Mouse (Mus musculus) forebrain, embryonic 16.5 days (tissue): Measurements from ENCODE around the gene Ush2a. TPM values are rescaled to one million over a fixed set of nuclear protein-coding genes. Genes with fewer than 3 reads are reported as not detected.

Experiments used
- ATAC-seq: fragments of 200-750 bp; cut with Nextera tagmentation; 2 replicates; pipeline ENCODE4 v1.8.0; 2017; ENCODE audit warnings: mild to moderate bottlenecking, moderate library complexity
- H3K27ac ChIP-seq: fragments of 300-500 bp; sonication (generic); 2 replicates; pipeline ENCODE4 v1.5.1; 2014; ENCODE audit warnings: low read length, control low read depth
- H3K27me3 ChIP-seq: fragments of 300-500 bp; sonication (generic); replicated peaks from 2 replicates; pipeline ENCODE4 v1.6.1; 2014; ENCODE audit warnings: low read length; ENCODE audit not compliant: control insufficient read depth, insufficient read depth
- H3K36me3 ChIP-seq: fragments of 300-500 bp; sonication (generic); 2 replicates; pipeline ENCODE4 v1.6.1; 2014; ENCODE audit not compliant: control insufficient read depth, insufficient read depth
- H3K4me1 ChIP-seq: fragments of 300-500 bp; sonication (generic); replicated peaks from 2 replicates; pipeline ENCODE4 v1.6.1; 2014; ENCODE audit warnings: low read length; ENCODE audit not compliant: control insufficient read depth, insufficient read depth
- H3K4me2 ChIP-seq: fragments of 300-500 bp; sonication (generic); 2 replicates; pipeline ENCODE4 v1.6.1; 2014; ENCODE audit warnings: mild to moderate bottlenecking, low read length, control low read depth
- H3K4me3 ChIP-seq: fragments of 300-500 bp; sonication (generic); replicated peaks from 2 replicates; pipeline ENCODE4 v1.5.1; 2014; ENCODE audit warnings: mild to moderate bottlenecking, low read length, control low read depth
- H3K9ac ChIP-seq: fragments of 300-500 bp; sonication (generic); replicated peaks from 2 replicates; pipeline ENCODE4 v1.6.1; 2014; ENCODE audit warnings: low read depth, low read length, control low read depth
- H3K9me3 ChIP-seq: fragments of 300-500 bp; sonication (generic); 2 replicates; pipeline ENCODE4 v1.6.1; 2016; ENCODE audit warnings: low read length; ENCODE audit not compliant: control insufficient read depth
- WGBS: fragments of 180-500 bp; shearing (Covaris S2); extraction: QIAGEN DNeasy Blood & Tissue Kit; methylation state at CpG from one replicate; pipeline ENCODE4 v1.1.7; 2014; 5-methylcytosine and 5-hydroxymethylcytosine counted together
- polyA plus RNA-seq: library from polyadenylated mRNA; unstranded; fragments of >200 nt; fragmentation: Nextera tagmentation; extraction: Ambion mirVana; gene quantifications from 2 replicates; pipeline ENCODE4 v1.2.1, GENCODE M21; 2015

Gene Ush2a
- polyA plus RNA-seq, 1 experiment from 2014 or later = 0.32 TPM

GRCm38 (mm10) chr1:188777556-188778161 is 515.8 kb downstream of the Ush2a start:
- H3K9ac ChIP-seq = no peak overlapping the region
- no peak overlapping the region for H3K27ac ChIP-seq
- H3K36me3 ChIP-seq = no peaks in the 10 kb centered on the region
- no peaks in the 10 kb centered on the region for H3K27me3 ChIP-seq
- no peak overlapping the region for H3K4me2 ChIP-seq
- ATAC-seq = peak; percentile 40; the same call in 1 of the 2 replicates
- H3K9me3 ChIP-seq = peaks cover 3% of the 10 kb centered on the region; the same call in 1 of the 2 replicates
- H3K4me3 ChIP-seq = no peak overlapping the region
- WGBS = 66% methylated on average over 8 of the region's 8 CpGs
- H3K4me1 ChIP-seq = no peaks in the 10 kb centered on the region

GRCm38 (mm10) chr1:188785056-188785455 is 523.2 kb downstream of the Ush2a start:
- H3K27ac ChIP-seq = no peak overlapping the region
- H3K4me2 ChIP-seq = no peak overlapping the region
- no peak overlapping the region for H3K4me3 ChIP-seq
- H3K9me3 ChIP-seq = no peaks in the 10 kb centered on the region
- WGBS = 84% methylated on average over 10 of the region's 10 CpGs
- H3K36me3 ChIP-seq = no peaks in the 10 kb centered on the region
- H3K4me1 ChIP-seq = no peaks in the 10 kb centered on the region
- no peak for ATAC-seq
- no peak overlapping the region for H3K9ac ChIP-seq
- no peaks in the 10 kb centered on the region for H3K27me3 ChIP-seq

GRCm38 (mm10) chr1:188805069-188805468 is 543.2 kb downstream of the Ush2a start:
- no peaks in the 10 kb centered on the region for H3K36me3 ChIP-seq
- WGBS = 20% methylated on average over 2 of the region's 2 CpGs
- H3K27me3 ChIP-seq = no peaks in the 10 kb centered on the region
- H3K9me3 ChIP-seq = no peaks in the 10 kb centered on the region
- H3K4me1 ChIP-seq = no peaks in the 10 kb centered on the region
- H3K4me3 ChIP-seq = no peak overlapping the region
- H3K9ac ChIP-seq = no peak overlapping the region
- no peak overlapping the region for H3K4me2 ChIP-seq
- no peak for ATAC-seq
- H3K27ac ChIP-seq = no peak overlapping the region

- H3K4me2 ChIP-seq = no peak overlapping the region
- no peaks in the 10 kb centered on the region for H3K4me1 ChIP-seq
- H3K4me3 ChIP-seq = no peak overlapping the region
- no peaks in the 10 kb centered on the region for H3K27me3 ChIP-seq
- no peaks in the 10 kb centered on the region for H3K9me3 ChIP-seq
- H3K9ac ChIP-seq = no peak overlapping the region
- H3K36me3 ChIP-seq = no peaks in the 10 kb centered on the region
- 43% methylated on average over 4 of the region's 4 CpGs for WGBS
- ATAC-seq = no peak
- no peak overlapping the region for H3K27ac ChIP-seq
These were observed 544.0 kb downstream of the Ush2a start for GRCm38 (mm10) chr1:188805852-188806251.

- 82% methylated on average over 9 of the region's 9 CpGs for WGBS
- H3K4me2 ChIP-seq = no peak overlapping the region
- H3K4me1 ChIP-seq = no peaks in the 10 kb centered on the region
- no peak for ATAC-seq
- H3K4me3 ChIP-seq = no peak overlapping the region
- H3K27ac ChIP-seq = no peak overlapping the region
- no peak overlapping the region for H3K9ac ChIP-seq
- H3K36me3 ChIP-seq = no peaks in the 10 kb centered on the region
- H3K27me3 ChIP-seq = no peaks in the 10 kb centered on the region
- H3K9me3 ChIP-seq = no peaks in the 10 kb centered on the region
These were observed 548.8 kb downstream of the Ush2a start for GRCm38 (mm10) chr1:188810631-188811030.

- no peak overlapping the region for H3K4me2 ChIP-seq
- no peak overlapping the region for H3K9ac ChIP-seq
- 89% methylated on average over 7 of the region's 7 CpGs for WGBS
- no peaks in the 10 kb centered on the region for H3K27me3 ChIP-seq
- no peaks in the 10 kb centered on the region for H3K4me1 ChIP-seq
- no peaks in the 10 kb centered on the region for H3K36me3 ChIP-seq
- ATAC-seq = no peak
- H3K4me3 ChIP-seq = no peak overlapping the region
- H3K27ac ChIP-seq = no peak overlapping the region
- H3K9me3 ChIP-seq = no peaks in the 10 kb centered on the region
These were observed 553.2 kb downstream of the Ush2a start for GRCm38 (mm10) chr1:188815072-188815471.

- WGBS = 89% methylated on average over 2 of the region's 2 CpGs
- Histone ChIP-seq H3K27me3 (no peaks in the 10 kb centered on the region), H3K4me1 (no peaks in the 10 kb centered on the region), H3K36me3 (no peaks in the 10 kb centered on the region), H3K9me3 (no peaks in the 10 kb centered on the region), H3K4me3 (no peak overlapping the region), H3K9ac (no peak overlapping the region), H3K4me2 (no peak overlapping the region), H3K27ac (no peak overlapping the region)
- no peak for ATAC-seq
These were observed 562.4 kb downstream of the Ush2a start for GRCm38 (mm10) chr1:188824195-188824594.

GRCm38 (mm10) chr1:188824878-188825532 is 563.2 kb downstream of the Ush2a start:
- no peak for ATAC-seq
- no peak overlapping the region for H3K27ac ChIP-seq
- H3K9ac ChIP-seq = no peak overlapping the region
- H3K36me3 ChIP-seq = no peaks in the 10 kb centered on the region
- no peaks in the 10 kb centered on the region for H3K27me3 ChIP-seq
- H3K4me3 ChIP-seq = no peak overlapping the region
- no peaks in the 10 kb centered on the region for H3K9me3 ChIP-seq
- H3K4me2 ChIP-seq = no peak overlapping the region
- H3K4me1 ChIP-seq = no peaks in the 10 kb centered on the region
- WGBS = 77% methylated on average over 8 of the region's 8 CpGs

GRCm38 (mm10) chr1:188830527-188831407 is 568.9 kb downstream of the Ush2a start:
- WGBS = 74% methylated on average over 11 of the region's 11 CpGs
- Histone ChIP-seq H3K9ac (no peak overlapping the region), H3K4me1 (no peaks in the 10 kb centered on the region), H3K36me3 (no peaks in the 10 kb centered on the region), H3K27ac (no peak overlapping the region), H3K4me2 (no peak overlapping the region), H3K27me3 (no peaks in the 10 kb centered on the region), H3K9me3 (no peaks in the 10 kb centered on the region), H3K4me3 (no peak overlapping the region)
- no peak for ATAC-seq
